Mouse (Mus musculus) retina, adult 2 months (tissue): Measurements from ENCODE around the gene Zar1l.

Experiments used
- DNase-seq: peaks from one replicate; pipeline ENCODE4 v3.0.0-alpha.2; 2012; ENCODE audit warnings: low read depth, low spot score

The Zar1l gene

DNA sequence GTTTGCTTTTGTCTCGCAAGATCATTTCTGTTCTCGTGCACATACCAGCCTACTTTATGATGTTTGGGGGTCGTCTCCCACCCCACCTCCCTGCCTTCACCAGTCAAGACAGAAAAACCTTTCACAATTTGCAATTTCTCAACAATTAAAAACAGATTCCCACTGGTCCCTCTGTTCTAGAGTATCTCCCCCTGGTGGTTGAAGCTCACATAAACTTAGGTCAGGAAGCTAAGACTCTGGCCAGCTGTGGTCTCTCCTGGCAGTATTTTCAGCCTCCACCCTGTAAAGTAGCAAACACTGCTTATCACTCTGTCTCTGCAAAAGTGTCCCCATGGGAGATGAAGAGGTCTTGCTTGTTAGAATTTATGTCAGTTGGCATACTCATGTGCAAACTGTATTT is 32.8 kb downstream of the Zar1l start:
- no peak for DNase-seq

DNA sequence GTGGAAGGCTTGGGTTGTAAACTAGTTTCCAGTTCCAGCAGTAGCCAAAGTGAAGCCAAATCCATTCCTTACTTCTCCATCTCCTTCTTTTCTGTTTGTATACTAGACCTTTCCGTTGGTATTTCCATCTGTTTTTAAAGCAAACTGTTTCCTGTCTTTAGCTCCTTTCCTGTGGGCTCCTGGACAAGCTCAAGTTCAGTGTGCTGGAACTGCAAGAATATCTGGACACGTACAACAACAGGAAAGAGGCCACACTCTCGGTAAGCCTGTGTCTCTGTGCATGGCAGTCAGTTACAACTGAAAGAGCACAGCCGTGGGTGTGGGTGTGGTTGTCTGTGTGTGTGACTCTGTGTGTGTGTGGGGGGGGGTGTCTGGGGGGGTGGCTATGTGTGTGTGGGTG is 39.4 kb downstream of the Zar1l start:
- DNase-seq: no peak

DNA sequence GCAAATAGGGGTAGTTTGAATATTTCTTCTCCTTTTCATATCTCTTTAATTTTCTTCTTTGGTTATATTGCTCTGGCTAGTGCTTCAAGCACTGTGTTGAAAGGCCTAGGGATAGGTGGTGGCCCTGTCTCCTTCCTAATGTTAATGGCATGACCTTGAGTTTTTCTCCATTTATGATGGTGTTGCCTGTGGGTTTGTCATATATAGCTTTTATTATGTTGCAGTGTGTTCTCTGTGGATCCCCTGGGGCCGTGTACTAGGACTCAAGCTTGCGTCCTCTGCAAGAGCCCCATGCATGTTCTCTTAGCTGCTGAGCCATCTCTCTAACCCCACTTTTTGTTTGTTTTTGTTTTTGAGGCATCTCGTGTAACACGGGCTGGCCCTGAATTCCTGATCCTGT is 40.6 kb downstream of the Zar1l start:
- no peak for DNase-seq

DNA sequence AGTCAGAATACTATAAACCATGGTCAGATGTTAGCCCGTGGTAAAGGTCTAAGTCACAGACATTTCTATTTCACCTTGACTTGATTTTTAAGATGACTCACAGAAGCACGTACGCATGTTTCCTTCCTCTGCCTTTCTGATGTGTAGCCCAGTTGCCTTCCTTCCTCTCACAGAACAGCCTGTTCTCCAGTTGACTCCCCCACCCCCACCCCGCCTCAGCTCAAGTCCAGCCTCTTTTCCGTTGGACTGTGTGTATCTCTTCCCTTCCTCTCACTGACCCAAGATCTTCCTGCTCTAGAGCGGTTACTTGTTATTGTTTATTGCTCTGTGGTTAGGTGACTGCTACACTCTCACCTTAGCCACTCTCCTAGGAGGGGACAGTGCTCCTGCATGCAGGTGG is 49.5 kb downstream of the Zar1l start:
- no peak for DNase-seq

GRCm38 (mm10) chr5:150466132-150466531 is 51.8 kb downstream of the Zar1l start:
- no peak for DNase-seq

DNA sequence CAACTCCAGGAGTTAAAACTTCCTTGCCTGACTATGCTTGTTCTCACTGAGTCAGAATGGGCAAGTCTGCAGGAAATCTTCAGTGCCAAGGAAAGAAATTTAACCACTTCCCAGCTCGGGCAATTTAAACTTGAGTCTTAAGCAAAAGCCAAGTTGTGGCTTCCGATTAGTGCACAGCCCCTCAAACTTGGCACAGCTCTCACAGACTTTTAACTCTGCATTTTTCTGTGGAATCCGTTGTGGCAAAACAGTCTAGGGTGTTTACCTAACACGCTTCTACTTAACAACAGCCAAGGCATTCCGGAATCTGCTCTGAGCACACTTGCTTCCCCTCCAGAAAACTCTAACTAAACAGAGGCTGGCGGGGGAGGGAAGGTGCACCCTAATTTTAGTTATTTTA is 52.7 kb downstream of the Zar1l start:
- DNase-seq: no peak

GRCm38 (mm10) chr5:150464721-150465120 is 53.2 kb downstream of the Zar1l start:
- no peak for DNase-seq

GRCm38 (mm10) chr5:150459801-150460200 is 58.2 kb downstream of the Zar1l start:
- DNase-seq: no peak

DNA sequence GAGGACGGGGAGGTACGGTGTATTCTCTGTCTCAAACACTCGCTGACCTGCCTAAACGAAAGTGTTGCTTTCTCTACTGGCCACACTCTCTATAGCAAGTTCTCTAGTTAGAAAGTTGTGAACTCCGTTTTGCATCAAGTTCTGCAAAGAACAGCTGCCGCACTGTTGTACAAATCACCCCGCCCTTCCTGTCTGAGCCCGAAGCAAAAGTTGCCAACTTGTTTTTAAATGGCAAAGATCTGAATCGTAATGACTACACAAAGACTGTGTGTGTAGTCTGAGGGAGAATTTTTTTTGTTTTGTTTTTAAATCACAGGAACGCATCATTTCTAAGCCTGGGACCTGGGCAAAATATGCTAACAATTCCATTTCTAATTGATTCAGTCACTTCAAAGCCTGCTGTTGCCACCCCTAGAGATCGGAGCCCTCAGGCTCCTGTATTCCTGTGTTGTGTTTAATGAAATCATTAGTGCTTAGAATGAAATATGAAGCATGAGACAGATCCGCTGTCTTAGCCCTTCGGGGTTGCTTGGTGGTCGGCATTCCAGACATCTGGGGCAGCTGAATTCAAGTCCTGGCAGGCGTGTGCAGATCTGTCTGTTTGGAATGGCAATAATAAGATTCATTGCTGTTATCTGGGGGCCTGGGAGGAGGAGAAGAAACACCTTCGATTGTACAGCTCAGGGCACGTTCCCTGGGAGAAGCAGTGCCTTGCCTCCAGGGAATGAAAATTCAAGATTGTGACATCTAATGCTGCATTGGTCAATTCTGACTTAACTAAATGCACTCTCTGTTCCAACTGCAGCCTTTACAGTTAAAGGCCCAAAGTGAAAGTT is 59.8 kb downstream of the Zar1l start:
- no peak for DNase-seq

GRCm38 (mm10) chr5:150457165-150457903 is 60.6 kb downstream of the Zar1l start:
- DNase-seq: no peak
